Mouse (Mus musculus) cerebellum, adult 2 months (tissue): ENCODE data around the gene Arhgdia. TPM values are rescaled to one million over a fixed set of nuclear protein-coding genes. Genes with fewer than 3 reads are reported as not detected.

ENCODE experiments used
- DNase-seq, 2 experiments: peaks; one replicate each; pipeline ENCODE4 v3.0.0; 2021
- H3K27ac ChIP-seq: fragments of 200-500 bp; 2 replicates; pipeline ENCODE4 v1.5.1; 2012; ENCODE audit warnings: low read length, control low read depth, inconsistent platforms; ENCODE audit not compliant: insufficient read depth
- H3K27me3 ChIP-seq: fragments of 200-500 bp; 2 replicates; pipeline ENCODE4 v1.6.1; 2012; ENCODE audit warnings: inconsistent platforms, mild to moderate bottlenecking, low read length, moderate library complexity; ENCODE audit not compliant: control insufficient read depth, insufficient read depth
- H3K4me1 ChIP-seq: fragments of 200-500 bp; 2 replicates; pipeline ENCODE4 v1.6.1; 2011; ENCODE audit warnings: low read length; ENCODE audit not compliant: control insufficient read depth, insufficient read depth
- H3K4me3 ChIP-seq: fragments of 200-500 bp; replicated peaks from 2 replicates; pipeline ENCODE3; 2011; ENCODE audit warnings: mild to moderate bottlenecking, low read depth, low read length, control low read depth; ENCODE audit not compliant: insufficient read depth
- CTCF ChIP-seq: fragments of 200-500 bp; IDR thresholded peaks from 2 replicates; pipeline ENCODE4 v1.5.1; 2011; ENCODE audit warnings: low read depth, mild to moderate bottlenecking, control low read depth, low read length, moderate library complexity, borderline replicate concordance; ENCODE audit not compliant: insufficient read depth
- POLR2A ChIP-seq: fragments of 200-500 bp; IDR thresholded peaks from 2 replicates; pipeline ENCODE4 v1.6.1; 2011; ENCODE audit warnings: low read length, control low read depth, borderline replicate concordance; ENCODE audit not compliant: insufficient read depth
- WGBS: fragments of 180-500 bp; shearing (Covaris S2); methylation state at CpG from one replicate; pipeline ENCODE4 v1.1.7; 2018; 5-methylcytosine and 5-hydroxymethylcytosine counted together
- polyA plus RNA-seq: library from polyadenylated mRNA; depleted of rRNA; stranded (reverse); fragments of >200 nt; gene quantifications from 2 replicates; pipeline ENCODE4 v1.2.3, GENCODE M21; 2012

The Arhgdia gene
- polyA plus RNA-seq, 1 experiment, result 305 TPM

- Histone ChIP-seq H3K4me1 (peaks cover 24% of the 10 kb centered on the region), H3K27me3 (no peaks in the 10 kb centered on the region), H3K4me3 (no peak overlapping the region), H3K27ac (no peak overlapping the region)
- 77% methylated on average over 11 of the region's 11 CpGs for WGBS
- TF ChIP-seq POLR2A, result no peak
- no peak for TF ChIP-seq CTCF
- no peak for DNase-seq
Observed at GRCm38 (mm10) chr11:120626785-120627467, 45.5 kb upstream of the Arhgdia start.

GRCm38 (mm10) chr11:120625152-120625775 lies 43.8 kb upstream of the Arhgdia start, which contains the start of gene Sirt7:
TSS of gene Sirt7 (minus strand) at chr11:120625240.
- Histone ChIP-seq H3K27ac (peak within 1 kb of the TSS; percentile 79), H3K27me3 (no peaks in the 10 kb centered on the region), H3K4me3 (peak within 1 kb of the TSS; percentile 66), H3K4me1 (peaks cover 16% of the 10 kb centered on the region)
- no peak for DNase-seq
- 15% methylated on average over 5 of the region's 5 CpGs for WGBS
- TF ChIP-seq CTCF, result no peak
- TF ChIP-seq POLR2A, result no peak

GRCm38 (mm10) chr11:120624680-120625111 lies 43.3 kb upstream of the Arhgdia start:
- Histone ChIP-seq H3K4me3 (peak overlapping the region; percentile 66), H3K4me1 (peaks cover 11% of the 10 kb centered on the region), H3K27me3 (no peaks in the 10 kb centered on the region), H3K27ac (no peak overlapping the region; the same call in 1 of the 2 replicates)
- WGBS, result under 1% methylated on average over 53 of the region's 53 CpGs
- TF ChIP-seq POLR2A, result peak; percentile 80
- TF ChIP-seq CTCF, result no peak
- DNase-seq, result peak; percentile 84 to 86

- Histone ChIP-seq H3K4me3 (peak overlapping the region; percentile 66), H3K27ac (no peak overlapping the region), H3K27me3 (no peaks in the 10 kb centered on the region), H3K4me1 (peaks cover 7% of the 10 kb centered on the region; the same call in 1 of the 2 replicates)
- peak; percentile 58 to 60 for DNase-seq
- TF ChIP-seq CTCF, result peak; percentile 59
- TF ChIP-seq POLR2A, result no peak
- WGBS, result 14% methylated on average over 28 of the region's 30 CpGs
Observed at GRCm38 (mm10) chr11:120623961-120624679, 42.7 kb upstream of the Arhgdia start.

GRCm38 (mm10) chr11:120622805-120623204 lies 41.4 kb upstream of the Arhgdia start:
- no peak for DNase-seq
- Histone ChIP-seq H3K27ac (no peak overlapping the region), H3K27me3 (no peaks in the 10 kb centered on the region), H3K4me3 (no peak overlapping the region), H3K4me1 (peaks cover 7% of the 10 kb centered on the region; the same call in 1 of the 2 replicates)
- WGBS, result 90% methylated on average over 6 of the region's 6 CpGs
- TF ChIP-seq CTCF (no peak), POLR2A (no peak)

GRCm38 (mm10) chr11:120620195-120620594 lies 38.8 kb upstream of the Arhgdia start:
- no peak overlapping the region for H3K27ac ChIP-seq
- H3K27me3 ChIP-seq, result no peaks in the 10 kb centered on the region
- H3K4me1 ChIP-seq, result peaks cover 15% of the 10 kb centered on the region
- TF ChIP-seq POLR2A, result no peak
- WGBS, result 91% methylated on average over 14 of the region's 14 CpGs
- no peak for DNase-seq
- no peak overlapping the region for H3K4me3 ChIP-seq

- H3K27me3 ChIP-seq, result no peaks in the 10 kb centered on the region
- WGBS, result 89% methylated on average over 25 of the region's 25 CpGs
- DNase-seq, result peak in 1 of 2 experiments; percentile 27
- peaks cover 19% of the 10 kb centered on the region for H3K4me1 ChIP-seq
- no peak for TF ChIP-seq POLR2A
- no peak for TF ChIP-seq CTCF
- H3K4me3 ChIP-seq, result no peak overlapping the region
- H3K27ac ChIP-seq, result no peak overlapping the region
Observed at GRCm38 (mm10) chr11:120618619-120619535, 37.5 kb upstream of the Arhgdia start.
